Mouse (Mus musculus): ENCODE measurements around the gene Pak4. TPM values are rescaled to one million over a fixed set of nuclear protein-coding genes. Genes with fewer than 3 reads are reported as not detected.
"Not testable (repeated sequence)": the region's sequence is repeated elsewhere in the genome, so short reads cannot be mapped to it uniquely, and the experiment has no call there.

Gene Pak4
- polyA plus RNA-seq, 1 experiment from 2014 or later, result 50.2 TPM

GRCm38 (mm10) chr7:28532005-28532404 is 66.0 kb downstream of the Pak4 start:
- Histone ChIP-seq H3K36me3 (no peaks in the 10 kb centered on the region), H3K4me2 (no peak overlapping the region), H3K9me3 (no peaks in the 10 kb centered on the region), H3K9ac (no peak overlapping the region), H3K27me3 (replicated peaks) (no peaks in the 10 kb centered on the region), H3K27ac (no peak overlapping the region), H3K4me3 (replicated peaks) (no peak overlapping the region), H3K4me1 (0 out of 2 replicates have a peak, but pooled peaks cover 3% of the 10 kb centered on the region)
- no peak for ATAC-seq (ENCODE audit: insufficient read depth, low FRiP score, low read depth)
- WGBS, result 64% methylated on average over 8 of the region's 8 CpGs

- H3K4me3 ChIP-seq (replicated peaks), result no peak overlapping the region
- H3K4me2 ChIP-seq, result no peak overlapping the region
- no peaks in the 10 kb centered on the region for H3K9me3 ChIP-seq
- H3K36me3 ChIP-seq, result no peaks in the 10 kb centered on the region
- no peak overlapping the region for H3K27ac ChIP-seq
- no peak overlapping the region for H3K9ac ChIP-seq
- H3K4me1 ChIP-seq, result 0 out of 2 replicates have a peak, but pooled peaks cover 3% of the 10 kb centered on the region
- no peaks in the 10 kb centered on the region for H3K27me3 ChIP-seq (replicated peaks)
- peak; percentile 36; the same call in 1 of the 2 replicates for ATAC-seq (ENCODE audit: insufficient read depth, low FRiP score, low read depth)
- 6% methylated on average over 19 of the region's 19 CpGs for WGBS
Measured at GRCm38 (mm10) chr7:28527922-28528719, 69.9 kb downstream of the Pak4 start.

DNA sequence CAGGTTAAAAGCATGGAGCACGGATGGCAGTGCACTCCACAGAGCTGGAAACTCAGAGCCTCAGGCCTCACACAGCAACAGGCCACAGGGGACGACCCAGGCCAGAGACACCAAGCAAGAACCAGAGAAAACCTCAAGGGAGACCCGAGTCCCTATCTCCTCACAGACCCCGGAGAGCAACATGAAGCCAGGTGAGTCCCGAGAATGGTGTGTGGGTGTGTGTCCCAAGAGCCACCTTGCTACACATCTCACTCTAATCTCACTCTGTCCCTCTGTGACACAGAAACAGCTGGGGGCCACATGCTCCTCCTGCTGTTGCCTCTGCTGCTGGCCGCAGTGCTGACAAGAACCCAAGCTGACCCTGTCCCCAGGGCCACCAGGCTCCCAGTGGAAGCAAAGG is 75.4 kb downstream of the Pak4 start, which contains the start of gene Ifnl3:
TSS of gene Ifnl3 (plus strand) at position 301 of the 400 bp plus-strand sequence.
- not testable (repeated sequence) for H3K4me3 ChIP-seq (replicated peaks); H3K4me2 ChIP-seq; H3K9me3 ChIP-seq; H3K36me3 ChIP-seq; H3K27ac ChIP-seq; H3K4me1 ChIP-seq; ATAC-seq (ENCODE audit: insufficient read depth, low FRiP score, low read depth); H3K9ac ChIP-seq; H3K27me3 ChIP-seq (replicated peaks)
- WGBS, result 60% methylated on average over 5 of the region's 6 CpGs

DNA sequence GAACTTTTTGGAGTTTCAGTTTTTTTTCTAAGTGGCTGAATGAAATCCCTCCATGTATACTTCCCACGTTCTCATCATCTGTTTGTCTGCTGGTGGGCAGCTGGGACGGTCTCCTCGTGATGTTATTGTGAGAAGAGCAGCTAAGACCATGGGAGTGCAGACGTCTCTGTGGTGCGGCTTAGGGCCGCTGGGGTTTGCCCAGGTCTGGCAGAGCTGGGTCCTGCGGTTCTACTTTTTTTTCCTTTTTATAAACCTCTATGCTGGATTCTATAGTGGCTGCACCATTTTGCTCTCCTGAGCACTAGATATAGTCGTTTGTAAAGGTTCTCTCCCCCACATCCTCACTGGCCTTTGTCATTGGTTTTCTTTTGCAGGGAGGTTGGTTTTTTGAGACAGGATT is 86.5 kb downstream of the Pak4 start:
- Histone ChIP-seq H3K9me3 (no peaks in the 10 kb centered on the region), H3K27me3 (replicated peaks) (no peaks in the 10 kb centered on the region), H3K27ac (no peak overlapping the region), H3K4me3 (replicated peaks) (no peak overlapping the region), H3K4me1 (no peaks in the 10 kb centered on the region), H3K9ac (no peak overlapping the region), H3K36me3 (no peaks in the 10 kb centered on the region), H3K4me2 (no peak overlapping the region)
- 66% methylated on average over 8 of the region's 8 CpGs for WGBS
- no peak for ATAC-seq (ENCODE audit: insufficient read depth, low FRiP score, low read depth)

DNA sequence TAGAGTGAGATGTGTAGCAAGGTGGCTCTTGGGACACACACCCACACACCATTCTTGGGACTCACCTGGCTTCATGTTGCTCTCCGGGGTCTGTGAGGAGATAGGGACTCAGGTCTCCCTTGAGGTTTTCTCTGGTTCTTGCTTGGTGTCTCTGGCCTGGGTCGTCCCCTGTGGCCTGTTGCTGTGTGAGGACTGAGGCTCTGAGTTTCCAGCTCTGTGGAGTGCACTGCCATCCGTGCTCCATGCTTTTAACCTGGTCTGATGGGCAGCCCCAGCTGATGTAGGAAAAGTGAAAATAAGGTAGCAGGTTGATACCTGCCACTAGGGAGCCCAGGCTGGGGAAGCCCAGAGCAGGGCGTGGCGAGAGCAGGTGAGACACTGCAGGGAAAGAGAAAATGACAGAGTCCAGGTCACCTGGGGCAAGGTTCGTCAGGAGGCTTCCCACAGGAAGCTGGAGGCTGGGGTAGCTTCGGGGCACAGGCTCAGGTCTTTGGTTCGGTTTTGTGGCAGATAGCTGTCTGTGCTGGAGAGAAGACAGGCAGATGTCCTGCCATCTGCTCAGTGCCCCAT is 87.5 kb downstream of the Pak4 start, which contains the start of gene Ifnl2:
TSS of gene Ifnl2 (minus strand) at position 51 of the 570 bp plus-strand sequence.
- H3K4me2 ChIP-seq; H3K4me3 ChIP-seq (replicated peaks); H3K36me3 ChIP-seq; H3K27me3 ChIP-seq (replicated peaks); ATAC-seq (ENCODE audit: insufficient read depth, low FRiP score, low read depth); H3K27ac ChIP-seq; H3K4me1 ChIP-seq; H3K9me3 ChIP-seq; H3K9ac ChIP-seq: not testable (repeated sequence)
- WGBS, result 45% methylated on average over 8 of the region's 8 CpGs

DNA sequence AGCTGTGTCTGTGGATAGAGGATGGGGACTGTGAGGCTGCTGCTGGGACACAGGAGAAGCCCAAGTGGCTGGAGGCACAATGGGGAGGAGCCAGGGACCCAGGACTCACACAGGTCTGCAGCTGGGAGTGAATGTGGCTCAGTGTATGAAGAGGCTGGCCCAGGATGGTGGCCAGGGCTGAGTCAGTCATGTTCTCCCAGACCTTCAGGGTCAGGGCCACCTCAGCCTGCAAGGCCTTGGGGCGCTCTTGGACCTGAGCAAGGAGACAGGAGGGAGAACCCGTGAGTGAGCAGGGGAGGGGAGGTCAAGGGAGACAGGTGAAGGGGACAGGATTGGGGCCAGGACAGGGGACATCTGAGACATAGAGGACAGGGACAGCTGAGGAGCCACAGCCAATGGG is 88.9 kb downstream of the Pak4 start:
- not testable (repeated sequence) for H3K27me3 ChIP-seq (replicated peaks); H3K4me1 ChIP-seq; H3K27ac ChIP-seq; H3K9ac ChIP-seq; H3K36me3 ChIP-seq; H3K9me3 ChIP-seq; H3K4me3 ChIP-seq (replicated peaks); H3K4me2 ChIP-seq; ATAC-seq (ENCODE audit: insufficient read depth, low FRiP score, low read depth)
- 67% methylated on average over 2 of the region's 2 CpGs for WGBS

Small RNAs within 50 kb of the gene (microRNA-seq; reads per million reads assigned to microRNA genes)
- gene Mir7049, result not detected

Other genes with a start within 250 kb of the Pak4 start
- 826 and 1,031 TPM in 2 replicates for gene Rps16, start 247.5 kb downstream of the Pak4 start, polyA plus RNA-seq (2015; fragmentation: Nextera tagmentation; extraction: Ambion mirVana)
- 48.4 and 52.3 TPM in 2 replicates for gene Plekhg2, start 225.6 kb downstream of the Pak4 start, polyA plus RNA-seq (2015; fragmentation: Nextera tagmentation; extraction: Ambion mirVana)
- 20.2 and 21.4 TPM in 2 replicates for gene Zfp36, start 217.9 kb downstream of the Pak4 start, polyA plus RNA-seq (2015; fragmentation: Nextera tagmentation; extraction: Ambion mirVana)
- 44.8 and 47.4 TPM in 2 replicates for gene Med29, start 205.5 kb downstream of the Pak4 start, polyA plus RNA-seq (2015; fragmentation: Nextera tagmentation; extraction: Ambion mirVana)
- gene Paf1, start 205.2 kb downstream of the Pak4 start, polyA plus RNA-seq (2015; fragmentation: Nextera tagmentation; extraction: Ambion mirVana), result 76.5 and 79.0 TPM in 2 replicates
- 21.0 and 23.5 TPM in 2 replicates for gene Gmfg, start 160.7 kb downstream of the Pak4 start, polyA plus RNA-seq (2015; fragmentation: Nextera tagmentation; extraction: Ambion mirVana)
- gene Lrfn1, start 146.2 kb downstream of the Pak4 start, polyA plus RNA-seq (2015; fragmentation: Nextera tagmentation; extraction: Ambion mirVana), result 3.0 and 3.5 TPM in 2 replicates
- gene Ifnl2, start 87.7 kb downstream of the Pak4 start, polyA plus RNA-seq (2015; fragmentation: Nextera tagmentation; extraction: Ambion mirVana), result not detected in 2 replicates
- gene Ifnl3, start 75.3 kb downstream of the Pak4 start, polyA plus RNA-seq (2015; fragmentation: Nextera tagmentation; extraction: Ambion mirVana), result not detected in 2 replicates
- gene Sycn, start 57.3 kb downstream of the Pak4 start, polyA plus RNA-seq (2015; fragmentation: Nextera tagmentation; extraction: Ambion mirVana), result 103 and 114 TPM in 2 replicates
- 2.4 and 6.1 TPM in 2 replicates for gene Nccrp1, start 50.9 kb downstream of the Pak4 start, polyA plus RNA-seq (2015; fragmentation: Nextera tagmentation; extraction: Ambion mirVana)
- gene Samd4b, start within 50 bp of the Pak4 start, polyA plus RNA-seq (2015; fragmentation: Nextera tagmentation; extraction: Ambion mirVana), result 18.5 and 22.1 TPM in 2 replicates
- 0.08 TPM in 1 of 2 replicates, not detected in the other for gene Acp7, start 33.1 kb upstream of the Pak4 start, polyA plus RNA-seq (2015; fragmentation: Nextera tagmentation; extraction: Ambion mirVana)
- gene Fbxo27, start 94.7 kb upstream of the Pak4 start, polyA plus RNA-seq (2015; fragmentation: Nextera tagmentation; extraction: Ambion mirVana), result 4.3 and 4.8 TPM in 2 replicates
- gene Fbxo17, start 118.6 kb upstream of the Pak4 start, polyA plus RNA-seq (2015; fragmentation: Nextera tagmentation; extraction: Ambion mirVana), result 8.0 and 8.9 TPM in 2 replicates
- gene Mrps12, start 143.6 kb upstream of the Pak4 start, polyA plus RNA-seq (2015; fragmentation: Nextera tagmentation; extraction: Ambion mirVana), result 138 and 143 TPM in 2 replicates
- 20.8 and 26.2 TPM in 2 replicates for gene Sars2, start 143.8 kb upstream of the Pak4 start, polyA plus RNA-seq (2015; fragmentation: Nextera tagmentation; extraction: Ambion mirVana)
- gene Ccer2, start 158.0 kb upstream of the Pak4 start, polyA plus RNA-seq (2015; fragmentation: Nextera tagmentation; extraction: Ambion mirVana), result 0.19 TPM in 1 of 2 replicates, not detected in the other
- gene Sirt2, start 168.6 kb upstream of the Pak4 start, polyA plus RNA-seq (2015; fragmentation: Nextera tagmentation; extraction: Ambion mirVana), result 56.9 and 57.8 TPM in 2 replicates
- 38.7 and 40.1 TPM in 2 replicates for gene Nfkbib, start 169.3 kb upstream of the Pak4 start, polyA plus RNA-seq (2015; fragmentation: Nextera tagmentation; extraction: Ambion mirVana)
- gene Rinl, start 190.8 kb upstream of the Pak4 start, polyA plus RNA-seq (2015; fragmentation: Nextera tagmentation; extraction: Ambion mirVana), result 6.2 and 6.6 TPM in 2 replicates
- gene Hnrnpl, start 210.4 kb upstream of the Pak4 start, polyA plus RNA-seq (2015; fragmentation: Nextera tagmentation; extraction: Ambion mirVana), result 239 and 240 TPM in 2 replicates
- 175 and 195 TPM in 2 replicates for gene Ech1, start 227.0 kb upstream of the Pak4 start, polyA plus RNA-seq (2015; fragmentation: Nextera tagmentation; extraction: Ambion mirVana)
- gene Lgals4, start 235.7 kb upstream of the Pak4 start, polyA plus RNA-seq (2015; fragmentation: Nextera tagmentation; extraction: Ambion mirVana), result 340 and 467 TPM in 2 replicates

Measured in stomach, embryonic 15.5 days (tissue).